Mouse (Mus musculus) liver, adult 2 months (tissue): ENCODE measurements at regions not wholly inside any gene's neighbourhood (a gene's known extent, or its start where the extent isn't known, plus 50 kb on each side); places are given as distances from the start of the nearest gene placed in this dataset.

Experiments used
- CTCF ChIP-seq: fragments of 200-500 bp; IDR thresholded peaks from 2 replicates; pipeline ENCODE4 v1.5.1; 2011; ENCODE audit warnings: low read depth, low read length, control low read depth
- POLR2A ChIP-seq: fragments of 200-500 bp; IDR thresholded peaks from 2 replicates; pipeline ENCODE4 v1.6.1; 2011; ENCODE audit warnings: low read length, control low read depth; ENCODE audit not compliant: insufficient read depth; ENCODE audit errors: extremely low read depth

DNA sequence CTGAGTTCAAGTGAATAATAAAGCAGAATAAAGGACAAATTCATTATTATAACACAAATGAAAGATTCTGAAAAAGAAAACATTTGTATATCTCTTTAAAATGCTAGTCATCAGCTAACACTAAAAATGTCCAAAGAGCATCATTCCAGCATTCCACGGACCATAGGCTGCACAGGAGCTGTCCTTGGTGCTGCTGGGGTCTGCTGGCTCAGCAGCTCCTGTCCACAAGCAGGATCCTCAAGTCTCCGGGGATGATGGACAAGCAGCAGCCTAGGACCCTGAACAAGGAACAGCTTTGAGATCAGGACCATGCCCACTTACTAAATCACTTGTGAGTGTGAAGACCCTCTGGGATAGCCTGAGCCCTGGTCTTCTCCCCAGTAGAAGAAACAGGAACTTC lies 274.0 kb downstream of the Irx2 start:
- TF ChIP-seq CTCF: no peak
- TF ChIP-seq POLR2A: no peak
